Mouse (Mus musculus) kidney, postnatal 0 days (tissue): ENCODE data around the gene Tex16. TPM values are rescaled to one million over a fixed set of nuclear protein-coding genes. Genes with fewer than 3 reads are reported as not detected.

Source experiments
- ATAC-seq: fragments of 200-750 bp; cut with Nextera tagmentation; replicated peaks from 2 replicates; pipeline ENCODE4 v1.8.0; 2017; ENCODE audit warnings: low read depth, moderate number of reproducible peaks, moderate TSS enrichment, moderate library complexity; ENCODE audit not compliant: low FRiP score
- DNase-seq: peaks from one replicate; pipeline ENCODE4 v3.0.0-alpha.2; 2016; ENCODE audit warnings: low spot score
- H3K27ac ChIP-seq: fragments of 300-500 bp; sonication (generic); 2 replicates; pipeline ENCODE4 v1.5.1; 2014; ENCODE audit warnings: mild to moderate bottlenecking
- H3K27me3 ChIP-seq: fragments of 300-500 bp; sonication (generic); 2 replicates; pipeline ENCODE4 v1.6.1; 2014; ENCODE audit warnings: low read length, mixed read lengths; ENCODE audit not compliant: insufficient read depth
- H3K36me3 ChIP-seq: fragments of 300-500 bp; sonication (generic); 2 replicates; pipeline ENCODE4 v1.6.1; 2014; ENCODE audit warnings: low read length, mixed read lengths; ENCODE audit not compliant: insufficient read depth
- H3K4me1 ChIP-seq: fragments of 300-500 bp; sonication (generic); replicated peaks from 2 replicates; pipeline ENCODE4 v1.6.1; 2014; ENCODE audit warnings: antibody characterized with exemption, low read length, mixed read lengths; ENCODE audit not compliant: insufficient read depth
- H3K4me2 ChIP-seq: fragments of 300-500 bp; sonication (generic); 2 replicates; pipeline ENCODE4 v1.6.1; 2014; ENCODE audit warnings: mild to moderate bottlenecking, low read length, moderate library complexity, mixed read lengths
- H3K4me3 ChIP-seq: fragments of 300-500 bp; sonication (generic); replicated peaks from 2 replicates; pipeline ENCODE4 v1.5.1; 2014; ENCODE audit warnings: low read depth, low read length
- H3K9ac ChIP-seq: fragments of 300-500 bp; sonication (generic); 2 replicates; pipeline ENCODE4 v1.6.1; 2014; ENCODE audit warnings: low read depth, low read length
- H3K9me3 ChIP-seq: fragments of 300-500 bp; sonication (generic); replicated peaks from 2 replicates; pipeline ENCODE4 v1.6.1; 2016; ENCODE audit warnings: low read length, inconsistent platforms, mixed read lengths
- CTCF ChIP-seq: IDR thresholded peaks from 2 replicates; pipeline ENCODE4 v1.5.1; 2016; ENCODE audit warnings: antibody characterized with exemption, low read depth, mild to moderate bottlenecking, moderate library complexity
- WGBS: fragments of 180-500 bp; shearing (Covaris S2); extraction: QIAGEN DNeasy Blood & Tissue Kit; methylation state at CpG from one replicate; pipeline ENCODE4 v1.1.7; 2014; 5-methylcytosine and 5-hydroxymethylcytosine counted together
- polyA plus RNA-seq: library from polyadenylated mRNA; unstranded; fragments of >200 nt; fragmentation: Nextera tagmentation; extraction: Ambion mirVana; gene quantifications from 2 replicates; pipeline ENCODE4 v1.2.1, GENCODE M21; 2015

Gene Tex16
- polyA plus RNA-seq, result 0.34 and 0.39 TPM in 2 replicates

DNA sequence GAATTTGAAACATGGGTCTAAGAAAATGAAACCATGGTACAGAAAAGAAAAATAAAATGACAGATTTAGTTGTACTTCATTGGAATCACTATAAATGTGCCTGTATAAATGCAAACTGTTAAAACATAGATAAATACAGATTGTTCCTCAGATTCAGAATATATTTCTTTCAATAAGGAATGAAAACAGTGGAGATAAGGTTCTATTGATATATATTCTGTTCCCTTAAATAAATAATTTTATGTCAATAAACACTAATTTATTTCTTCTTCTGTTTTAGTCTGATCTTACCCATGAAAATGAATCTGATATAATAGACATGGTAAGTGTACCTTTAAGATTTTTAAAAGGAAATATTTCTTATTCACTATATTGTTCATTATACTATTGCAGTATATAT, at the start of gene Tex16:
Tex16 (plus strand) TSS at position 301 of the 400 bp plus-strand sequence.
- TF ChIP-seq CTCF, result no peak

DNA sequence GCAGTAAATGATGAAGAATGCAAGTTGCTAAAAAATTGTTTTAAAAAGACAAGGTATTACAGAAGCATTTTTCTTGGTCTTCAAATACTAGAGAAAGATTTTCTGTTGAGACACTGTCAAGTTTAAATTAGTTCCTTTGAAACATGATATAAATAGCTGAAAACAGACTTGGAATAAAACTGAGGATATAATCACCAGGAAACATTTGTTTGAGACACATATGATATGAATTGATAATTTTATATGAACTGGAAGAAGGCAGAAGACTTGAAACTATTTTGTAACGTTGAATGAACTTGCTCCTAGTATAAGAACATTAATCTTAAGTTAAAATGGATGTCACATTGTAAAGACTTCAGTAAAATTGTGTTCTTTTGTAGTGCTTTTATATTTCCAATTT, 11.1 kb upstream of the Tex16 start:
- no peaks in the 10 kb centered on the region for H3K27me3 ChIP-seq
- 25% methylated on average over 1 of the region's 1 CpGs for WGBS
- H3K36me3 ChIP-seq, result no peaks in the 10 kb centered on the region
- DNase-seq (no peak), ATAC-seq (no peak)
- H3K9ac ChIP-seq, result no peak overlapping the region
- TF ChIP-seq CTCF, result no peak
- H3K9me3 ChIP-seq, result no peaks in the 10 kb centered on the region
- H3K4me2 ChIP-seq, result no peak overlapping the region
- H3K27ac ChIP-seq, result no peak overlapping the region
- H3K4me3 ChIP-seq, result no peak overlapping the region
- no peaks in the 10 kb centered on the region for H3K4me1 ChIP-seq

More for the DNA sequence above, at the start of gene Tex16:
- ATAC-seq (no peak), DNase-seq (no peak)
- Histone ChIP-seq H3K36me3 (no peaks in the 10 kb centered on the region), H3K4me2 (no peak within 1 kb of the TSS), H3K9me3 (no peaks in the 10 kb centered on the region), H3K27ac (no peak within 1 kb of the TSS), H3K4me3 (no peak within 1 kb of the TSS), H3K9ac (no peak within 1 kb of the TSS), H3K4me1 (no peaks in the 10 kb centered on the region), H3K27me3 (no peaks in the 10 kb centered on the region)

Other genes starting within 250 kb of the Tex16 start
- gene Gm45194, start 119.6 kb upstream of the Tex16 start, polyA plus RNA-seq, result 0.17 TPM in 1 of 2 replicates, not detected in the other
- gene 4933403O08Rik, start 228.0 kb downstream of the Tex16 start, polyA plus RNA-seq, result not detected in 2 replicates